Mouse (Mus musculus) kidney, embryonic 16.5 days (tissue): Measurements from ENCODE around the gene Palm2. TPM values are rescaled to one million over a fixed set of nuclear protein-coding genes. Genes with fewer than 3 reads are reported as not detected.

Experiments used
- ATAC-seq: fragments of 200-750 bp; cut with Nextera tagmentation; 2 replicates; pipeline ENCODE4 v1.8.0; 2017; ENCODE audit warnings: moderate TSS enrichment; ENCODE audit not compliant: low FRiP score, low TSS enrichment
- H3K27ac ChIP-seq: fragments of 300-500 bp; sonication (generic); 2 replicates; pipeline ENCODE4 v1.5.1; 2014; ENCODE audit warnings: low read length
- H3K27me3 ChIP-seq: fragments of 300-500 bp; sonication (generic); 2 replicates; pipeline ENCODE4 v1.6.1; 2014; ENCODE audit warnings: low read length, control low read depth, mixed read lengths; ENCODE audit not compliant: insufficient read depth
- H3K36me3 ChIP-seq: fragments of 300-500 bp; sonication (generic); 2 replicates; pipeline ENCODE4 v1.6.1; 2014; ENCODE audit warnings: low read length, control low read depth, mixed read lengths; ENCODE audit not compliant: insufficient read depth
- H3K4me1 ChIP-seq: fragments of 300-500 bp; sonication (generic); 2 replicates; pipeline ENCODE4 v1.6.1; 2014; ENCODE audit warnings: low read length, control low read depth, mixed read lengths; ENCODE audit not compliant: insufficient read depth
- H3K4me2 ChIP-seq: fragments of 300-500 bp; sonication (generic); replicated peaks from 2 replicates; pipeline ENCODE4 v1.6.1; 2014; ENCODE audit warnings: low read depth, low read length
- H3K4me3 ChIP-seq: fragments of 300-500 bp; sonication (generic); 2 replicates; pipeline ENCODE4 v1.5.1; 2014; ENCODE audit warnings: mild to moderate bottlenecking, low read length
- H3K9ac ChIP-seq: fragments of 300-500 bp; sonication (generic); replicated peaks from 2 replicates; pipeline ENCODE4 v1.6.1; 2014; ENCODE audit warnings: low read length
- H3K9me3 ChIP-seq: fragments of 300-500 bp; sonication (generic); 2 replicates; pipeline ENCODE4 v1.6.1; 2016; ENCODE audit warnings: low read length, control low read depth
- WGBS: fragments of 180-500 bp; shearing (Covaris S2); extraction: QIAGEN DNeasy Blood & Tissue Kit; methylation state at CpG from one replicate; pipeline ENCODE4 v1.1.7; 2014; 5-methylcytosine and 5-hydroxymethylcytosine counted together
- polyA plus RNA-seq: library from polyadenylated mRNA; unstranded; fragments of >200 nt; fragmentation: Nextera tagmentation; extraction: Ambion mirVana; gene quantifications from 2 replicates; pipeline ENCODE4 v1.2.1, GENCODE M21; 2015

Palm2 gene
- polyA plus RNA-seq, 1 experiment from 2014 or later = 1.6 TPM

DNA sequence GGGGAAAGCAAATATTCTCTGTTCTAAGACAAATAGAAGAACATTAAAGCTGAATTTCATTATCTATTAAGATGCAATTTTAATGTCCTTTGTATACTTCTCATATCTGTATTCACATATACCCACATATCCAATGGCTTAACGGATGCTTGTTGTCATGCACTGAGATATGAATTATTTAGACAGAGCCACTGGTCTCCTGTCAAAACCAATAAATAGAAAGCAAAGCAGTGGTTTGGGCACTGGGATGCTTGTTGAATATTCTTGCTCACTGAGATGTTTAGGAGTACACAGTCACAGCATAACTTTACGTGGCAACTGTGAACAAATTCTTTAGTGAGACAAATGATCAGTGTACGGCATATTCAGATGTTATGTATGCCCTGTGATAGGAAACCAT lies 206.9 kb downstream of the Palm2 start:
- no peak for ATAC-seq
- no peaks in the 10 kb centered on the region for H3K27me3 ChIP-seq
- no peaks in the 10 kb centered on the region for H3K36me3 ChIP-seq
- H3K27ac ChIP-seq = no peak overlapping the region
- peaks cover 9% of the 10 kb centered on the region; the same call in 1 of the 2 replicates for H3K4me1 ChIP-seq
- no peak overlapping the region for H3K4me3 ChIP-seq
- no peak overlapping the region for H3K4me2 ChIP-seq
- WGBS = 90% methylated on average over 3 of the region's 3 CpGs
- H3K9me3 ChIP-seq = no peaks in the 10 kb centered on the region
- no peak overlapping the region for H3K9ac ChIP-seq

DNA sequence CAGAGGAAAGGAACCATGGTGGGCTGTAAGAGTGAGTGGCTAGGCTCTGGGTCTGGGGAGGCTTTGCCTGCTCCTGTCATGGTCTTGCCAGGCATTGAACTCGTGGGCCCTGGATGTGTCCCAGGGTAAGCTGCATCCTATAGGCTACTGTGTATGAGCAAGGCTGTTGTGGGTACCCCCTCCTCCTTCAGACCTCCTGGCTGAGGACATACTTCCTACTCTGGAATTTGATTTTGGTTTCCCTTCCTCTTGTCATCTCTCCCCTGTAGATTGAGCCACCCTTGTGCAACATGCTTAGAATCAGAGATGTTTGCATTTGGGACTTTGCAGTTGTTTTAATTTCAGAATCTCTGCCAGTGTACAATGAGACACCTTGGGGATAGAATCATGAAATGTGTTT lies 216.9 kb downstream of the Palm2 start:
- no peaks in the 10 kb centered on the region for H3K4me1 ChIP-seq
- no peak for ATAC-seq
- no peak overlapping the region for H3K27ac ChIP-seq
- H3K4me2 ChIP-seq = no peak overlapping the region
- no peak overlapping the region for H3K4me3 ChIP-seq
- H3K27me3 ChIP-seq = no peaks in the 10 kb centered on the region
- WGBS = 70% methylated on average over 1 of the region's 1 CpGs
- no peaks in the 10 kb centered on the region for H3K9me3 ChIP-seq
- no peaks in the 10 kb centered on the region for H3K36me3 ChIP-seq
- no peak overlapping the region for H3K9ac ChIP-seq

DNA sequence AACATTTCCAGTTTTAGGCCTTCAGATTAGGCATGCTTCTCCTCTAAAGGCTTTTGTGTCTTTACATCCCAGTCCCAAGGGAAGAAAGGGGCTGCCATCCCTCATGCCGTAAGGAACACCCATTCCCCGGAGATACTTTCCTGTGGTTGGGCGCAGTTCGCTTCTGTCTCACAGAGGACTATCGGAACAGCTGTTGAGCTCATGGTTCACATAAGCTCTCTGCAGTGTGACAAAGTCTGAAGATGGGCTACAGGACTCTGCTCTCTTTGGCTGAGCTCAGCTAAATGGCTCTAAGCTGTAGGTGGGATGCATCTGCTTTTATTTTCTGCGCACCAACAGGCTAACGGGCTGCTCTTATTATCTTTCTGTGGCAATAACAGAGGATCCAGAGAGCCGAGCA lies 217.5 kb downstream of the Palm2 start:
- Histone ChIP-seq H3K9me3 (no peaks in the 10 kb centered on the region), H3K9ac (no peak overlapping the region)

GRCm38 (mm10) chr4:57652185-57652904 lies 218.3 kb downstream of the Palm2 start:
- no peaks in the 10 kb centered on the region for H3K36me3 ChIP-seq
- 68% methylated on average over 5 of the region's 5 CpGs for WGBS
- no peak overlapping the region for H3K4me3 ChIP-seq
- no peaks in the 10 kb centered on the region for H3K4me1 ChIP-seq
- no peaks in the 10 kb centered on the region for H3K9me3 ChIP-seq
- H3K4me2 ChIP-seq = no peak overlapping the region
- ATAC-seq = no peak
- H3K9ac ChIP-seq = no peak overlapping the region
- no peak overlapping the region for H3K27ac ChIP-seq
- H3K27me3 ChIP-seq = no peaks in the 10 kb centered on the region

More for the DNA sequence above, 217.5 kb downstream of the Palm2 start:
- Histone ChIP-seq H3K4me1 (no peaks in the 10 kb centered on the region), H3K27me3 (no peaks in the 10 kb centered on the region), H3K36me3 (no peaks in the 10 kb centered on the region), H3K27ac (no peak overlapping the region), H3K4me3 (no peak overlapping the region), H3K4me2 (no peak overlapping the region)
- 85% methylated on average over 8 of the region's 8 CpGs for WGBS
- ATAC-seq = no peak

DNA sequence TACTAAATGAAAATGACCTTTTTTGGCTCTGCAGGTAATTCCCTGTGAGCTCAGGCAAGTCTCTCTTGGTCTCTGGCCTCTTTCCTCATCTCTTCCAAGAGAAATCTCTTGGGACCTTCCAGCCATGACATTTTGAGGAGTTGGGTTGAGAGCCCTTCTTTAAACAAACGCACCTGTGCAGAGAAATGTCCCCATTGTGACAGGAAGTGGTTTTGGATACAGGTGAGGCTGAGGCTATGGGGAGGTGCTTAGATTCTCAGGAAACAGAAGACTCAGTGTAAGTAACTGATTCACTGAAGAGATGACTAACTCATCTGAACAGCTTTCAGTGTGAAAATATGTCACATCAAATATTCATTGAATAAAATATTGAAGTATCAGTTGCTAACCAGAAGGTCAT lies 221.9 kb downstream of the Palm2 start:
- 77% methylated on average over 1 of the region's 1 CpGs for WGBS
- no peak overlapping the region for H3K9ac ChIP-seq
- no peaks in the 10 kb centered on the region for H3K36me3 ChIP-seq
- no peak overlapping the region for H3K27ac ChIP-seq
- no peak overlapping the region for H3K4me2 ChIP-seq
- H3K9me3 ChIP-seq = no peaks in the 10 kb centered on the region
- H3K4me1 ChIP-seq = no peaks in the 10 kb centered on the region
- H3K27me3 ChIP-seq = no peaks in the 10 kb centered on the region
- ATAC-seq = no peak
- H3K4me3 ChIP-seq = no peak overlapping the region

DNA sequence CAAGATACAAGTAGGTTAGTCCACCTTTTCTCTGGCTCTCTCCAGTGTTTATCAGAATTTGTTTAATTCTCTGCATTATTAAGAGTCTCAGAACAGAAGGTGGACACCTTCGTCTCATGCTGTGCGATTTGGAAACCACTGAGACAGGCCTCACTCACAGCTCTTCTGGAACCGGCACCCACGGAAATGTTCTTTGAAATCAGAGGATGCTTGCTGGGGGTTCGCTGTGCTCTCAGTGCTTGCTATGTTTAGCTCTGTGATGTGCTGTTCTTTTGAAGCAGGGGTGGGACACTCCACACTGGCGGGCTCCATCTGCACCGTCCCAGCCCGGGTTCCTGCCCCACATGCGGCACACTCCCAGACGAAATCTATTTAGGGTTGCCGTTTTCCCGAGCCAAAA lies 222.3 kb downstream of the Palm2 start:
- WGBS = 94% methylated on average over 12 of the region's 12 CpGs
- H3K36me3 ChIP-seq = no peaks in the 10 kb centered on the region
- H3K4me1 ChIP-seq = no peaks in the 10 kb centered on the region
- no peak overlapping the region for H3K4me2 ChIP-seq
- no peaks in the 10 kb centered on the region for H3K9me3 ChIP-seq
- no peaks in the 10 kb centered on the region for H3K27me3 ChIP-seq
- no peak overlapping the region for H3K9ac ChIP-seq
- H3K4me3 ChIP-seq = no peak overlapping the region
- no peak overlapping the region for H3K27ac ChIP-seq
- no peak for ATAC-seq

DNA sequence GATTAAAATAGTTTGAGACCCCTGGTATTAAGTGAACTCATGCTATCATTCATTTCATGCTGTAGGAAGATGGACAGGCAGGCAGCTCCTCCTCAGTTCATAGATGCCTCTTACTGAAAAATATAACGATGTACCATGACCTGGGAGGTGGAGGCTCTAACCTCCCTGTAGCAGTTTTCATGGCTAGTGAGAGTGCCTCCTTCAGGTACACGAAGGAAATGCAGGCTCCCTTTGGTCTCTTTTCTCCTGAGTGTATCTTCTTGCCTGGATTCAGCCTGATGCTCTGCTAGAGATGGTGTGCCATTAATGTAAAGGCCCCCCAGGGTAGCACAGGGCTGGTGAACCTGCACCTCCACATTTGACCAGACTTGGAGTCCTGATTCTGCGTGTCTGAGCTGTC lies 222.8 kb downstream of the Palm2 start:
- no peak overlapping the region for H3K4me3 ChIP-seq
- no peaks in the 10 kb centered on the region for H3K4me1 ChIP-seq
- H3K36me3 ChIP-seq = no peaks in the 10 kb centered on the region
- H3K27me3 ChIP-seq = no peaks in the 10 kb centered on the region
- H3K9ac ChIP-seq = no peak overlapping the region
- 88% methylated on average over 3 of the region's 3 CpGs for WGBS
- no peak overlapping the region for H3K27ac ChIP-seq
- H3K9me3 ChIP-seq = no peaks in the 10 kb centered on the region
- no peak for ATAC-seq
- no peak overlapping the region for H3K4me2 ChIP-seq

- H3K9ac ChIP-seq = no peak overlapping the region
- no peaks in the 10 kb centered on the region for H3K4me1 ChIP-seq
- H3K27me3 ChIP-seq = no peaks in the 10 kb centered on the region
- no peak; the same call in 1 of the 2 replicates for ATAC-seq
- H3K36me3 ChIP-seq = no peaks in the 10 kb centered on the region
- no peak overlapping the region for H3K4me2 ChIP-seq
- no peak overlapping the region for H3K4me3 ChIP-seq
- no peak overlapping the region for H3K27ac ChIP-seq
- WGBS = 31% methylated on average over 4 of the region's 4 CpGs
- no peaks in the 10 kb centered on the region for H3K9me3 ChIP-seq
These were observed 226.4 kb downstream of the Palm2 start for GRCm38 (mm10) chr4:57660470-57660869.

GRCm38 (mm10) chr4:57666101-57666500 lies 232.1 kb downstream of the Palm2 start:
- no peak overlapping the region for H3K27ac ChIP-seq
- ATAC-seq = no peak
- no peak overlapping the region for H3K4me2 ChIP-seq
- H3K9me3 ChIP-seq = no peaks in the 10 kb centered on the region
- 79% methylated on average over 3 of the region's 3 CpGs for WGBS
- no peak overlapping the region for H3K9ac ChIP-seq
- H3K36me3 ChIP-seq = no peaks in the 10 kb centered on the region
- H3K4me3 ChIP-seq = no peak overlapping the region
- no peaks in the 10 kb centered on the region for H3K4me1 ChIP-seq
- H3K27me3 ChIP-seq = no peaks in the 10 kb centered on the region

- ATAC-seq = no peak
- no peaks in the 10 kb centered on the region for H3K27me3 ChIP-seq
- no peaks in the 10 kb centered on the region for H3K36me3 ChIP-seq
- 54% methylated on average over 7 of the region's 7 CpGs for WGBS
- H3K27ac ChIP-seq = no peak overlapping the region
- no peak overlapping the region for H3K9ac ChIP-seq
- no peak overlapping the region for H3K4me2 ChIP-seq
- H3K4me1 ChIP-seq = peaks cover 20% of the 10 kb centered on the region
- no peaks in the 10 kb centered on the region for H3K9me3 ChIP-seq
- no peak overlapping the region for H3K4me3 ChIP-seq
These were observed 236.9 kb downstream of the Palm2 start for GRCm38 (mm10) chr4:57670813-57671469.
